Mouse (Mus musculus) testis, adult 2 months (tissue): ENCODE data around the gene Hexim2.

Experiments used
- CTCF ChIP-seq: fragments of 200-500 bp; IDR thresholded peaks from 2 replicates; pipeline ENCODE4 v1.5.1; 2012; ENCODE audit warnings: low read depth, mild to moderate bottlenecking, inconsistent platforms, low read length, moderate library complexity; ENCODE audit not compliant: control insufficient read depth, insufficient read depth, insufficient replicate concordance
- POLR2A ChIP-seq: fragments of 200-500 bp; IDR thresholded peaks from 2 replicates; pipeline ENCODE4 v1.6.1; 2012; ENCODE audit warnings: low read depth, mild to moderate bottlenecking, inconsistent platforms, low read length, moderate library complexity; ENCODE audit not compliant: control insufficient read depth

DNA sequence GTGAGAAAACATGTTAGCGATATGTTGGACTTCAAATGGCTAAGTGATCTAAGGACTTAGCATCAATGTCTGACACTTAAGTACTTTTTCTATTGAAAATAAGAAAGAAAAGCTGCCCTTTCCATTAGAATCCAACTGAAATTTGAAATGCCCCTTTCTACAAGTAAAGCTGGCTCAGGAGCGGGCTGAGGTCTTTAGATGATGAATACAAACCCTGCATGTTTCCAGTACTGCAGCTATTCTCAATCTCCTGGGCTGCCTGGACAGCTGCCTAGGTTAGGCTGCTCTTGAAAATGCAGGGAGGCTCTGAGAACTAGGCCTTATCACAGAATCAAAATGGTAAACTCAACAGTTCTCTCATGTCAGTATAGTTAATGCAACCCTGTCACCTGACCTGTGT is 13.4 kb upstream of the Hexim2 start:
- no peak for TF ChIP-seq CTCF
- TF ChIP-seq POLR2A = no peak
